Mouse (Mus musculus) heart, adult 2 months (tissue): ENCODE results near the gene Gdf15.

Experiments used
- CTCF ChIP-seq: fragments of 200-600 bp; IDR thresholded peaks from 2 replicates; pipeline ENCODE4 v1.8.1; 2022; ENCODE audit warnings: antibody characterized with exemption, mild to moderate bottlenecking, moderate library complexity
- EP300 ChIP-seq: fragments of 200-500 bp; IDR thresholded peaks from 2 replicates; pipeline ENCODE4 v1.6.1; 2011; ENCODE audit warnings: low read depth, low read length, control low read depth; ENCODE audit not compliant: insufficient read depth

DNA sequence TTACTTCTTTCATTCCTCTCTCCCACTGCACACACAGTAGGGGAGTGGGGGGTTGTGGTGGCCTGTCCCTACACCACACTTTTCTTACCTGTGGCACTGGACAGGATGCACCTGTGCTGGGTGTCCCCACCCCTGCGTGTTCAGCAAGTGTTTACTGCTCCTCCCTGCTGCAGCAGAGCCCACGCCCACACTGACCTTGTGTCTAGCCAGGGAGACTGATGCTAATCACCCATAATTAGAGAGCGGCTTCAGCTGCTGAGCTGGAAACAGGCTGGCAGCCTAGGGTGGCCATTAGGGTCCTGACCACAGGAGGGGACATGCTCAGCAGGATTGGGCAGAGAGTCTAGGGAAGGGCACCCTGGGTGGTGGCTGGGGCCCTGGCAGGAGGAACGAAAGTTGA, 42.5 kb upstream of the Gdf15 start:
- TF ChIP-seq CTCF = no peak
- TF ChIP-seq EP300 = no peak
